In genomic region chr1:112180446-112180845, GRCm38 (mm10) we compare ENCODE assay signal across 19 mouse cellular contexts.
A peak's percentile ranks its signal among the peaks of the same experiment; 100 is the strongest.
DNase-seq lines count a peak whose midpoint lies in the region; ATAC-seq lines count a peak whose summit lies in the region.
"Had no signal": no experiment of that assay in that cellular context is flagged by ENCODE, and none has a peak within 500 bp of the region (broad histone marks: within the 10 kb centered on the region; RNA-seq: fewer than 3 reads in every experiment).

No protein-coding gene starts in this region.

- no peak for ATAC-seq in kidney, embryonic 14.5 days (ENCODE audit: low FRiP score, low TSS enrichment)
- ATAC-seq: activated CD4-positive, CD25-positive, alpha-beta regulatory T cell, adult 4 months; CD4-positive, CD25-positive, alpha-beta regulatory T cell, adult 4 months; Patski had no signal

- no peak overlapping the region for H3K27ac ChIP-seq in kidney, embryonic 14.5 days (ENCODE audit: low read depth, low read length)

- no peak overlapping the region for H3K9ac ChIP-seq in kidney, embryonic 14.5 days (ENCODE audit: low read depth, low read length)

- H3K27me3 ChIP-seq in kidney, embryonic 14.5 days (ENCODE audit: control insufficient read depth, insufficient read depth, low read length) = no peaks in the 10 kb centered on the region
- H3K27me3 ChIP-seq: CH12.LX, Patski had no signal

- H3K4me2 ChIP-seq in kidney, embryonic 14.5 days (replicated peaks; ENCODE audit: low read depth, low read length) = no peak overlapping the region

- 61% methylated on average over 3 of the region's 3 CpGs for WGBS in kidney, embryonic 14.5 days

- no peaks in the 10 kb centered on the region for H3K9me3 ChIP-seq in kidney, embryonic 14.5 days (ENCODE audit: control insufficient read depth, low read length)
- H3K9me3 ChIP-seq: G1E had no signal

- no peaks in the 10 kb centered on the region for H3K4me1 ChIP-seq in kidney, embryonic 14.5 days (ENCODE audit: control insufficient read depth, insufficient read depth, low read length)

- DNase-seq in fat pad, adult 2 months (ENCODE audit: extremely low read depth, low read depth, low spot score) = peak; percentile 65
- peak; percentile 64 for DNase-seq in gonadal fat pad, adult 2 months (ENCODE audit: low read depth)
- no peak for DNase-seq in thymus, postnatal 4 days
- DNase-seq: adrenal gland, adult 2 months; adrenal gland, adult 8-10 months; adrenal gland, postnatal 10 days; adrenal gland, postnatal 14 days; adrenal gland, postnatal 25 days; adrenal gland, postnatal 36 days; B cell, adult 2 months; cerebellum, adult 11 months; cerebellum, adult 11-12 months; cerebellum, adult 18-20 months had no signal

- no peak overlapping the region for H3K4me3 ChIP-seq in kidney, embryonic 14.5 days (ENCODE audit: low read length)

- no peaks in the 10 kb centered on the region for H3K36me3 ChIP-seq in kidney, embryonic 14.5 days (ENCODE audit: control insufficient read depth, insufficient read depth, low read length)
- H3K36me3 ChIP-seq: G1E had no signal
